Mouse (Mus musculus): ENCODE results near the gene Ppp2r2d.

GRCm38 (mm10) chr7:138898122-138898521 lies 52.2 kb downstream of the Ppp2r2d start:
- no peak for TF ChIP-seq CTCF (IDR thresholded peaks at IDR 0.05; ENCODE audit: insufficient read depth, low read depth, low read length)
- TF ChIP-seq POLR2A (IDR thresholded peaks at IDR 0.05; ENCODE audit: insufficient read depth, low read depth, low read length) = no peak
